Mouse (Mus musculus): ENCODE measurements around the gene 0610009B22Rik.
A peak's percentile ranks its signal among the peaks of the same experiment; 100 is the strongest.
"Not testable (repeated sequence)": the region's sequence is repeated elsewhere in the genome, so short reads cannot be mapped to it uniquely, and the experiment has no call there.

Gene 0610009B22Rik

GRCm38 (mm10) chr11:51688330-51689328 is at the start of gene 0610009B22Rik:
TSS of gene 0610009B22Rik (minus strand) at chr11:51688874.
- peak; percentile 100 for DNase-seq

GRCm38 (mm10) chr11:51734218-51734617 is 45.5 kb upstream of the 0610009B22Rik start:
- DNase-seq = not testable (repeated sequence)

- DNase-seq = no peak
These were observed 44.2 kb upstream of the 0610009B22Rik start for GRCm38 (mm10) chr11:51732883-51733282.

- DNase-seq = no peak
These were observed 32.4 kb upstream of the 0610009B22Rik start for GRCm38 (mm10) chr11:51721066-51721465.

- DNase-seq = no peak
These were observed 18.4 kb upstream of the 0610009B22Rik start for GRCm38 (mm10) chr11:51707080-51707479.

- no peak for DNase-seq
These were observed 17.8 kb upstream of the 0610009B22Rik start for GRCm38 (mm10) chr11:51706451-51706850.

- DNase-seq = no peak
These were observed 14.8 kb upstream of the 0610009B22Rik start for GRCm38 (mm10) chr11:51703379-51703998.

GRCm38 (mm10) chr11:51702831-51703230 is 14.2 kb upstream of the 0610009B22Rik start:
- DNase-seq = no peak

- no peak for DNase-seq
These were observed 6.3 kb upstream of the 0610009B22Rik start for GRCm38 (mm10) chr11:51694984-51695383.

- DNase-seq = not testable (repeated sequence)
These were observed 1.9 kb upstream of the 0610009B22Rik start for GRCm38 (mm10) chr11:51690597-51690996.

GRCm38 (mm10) chr11:51689343-51689742 is 669 bp upstream of the 0610009B22Rik start:
- DNase-seq = no peak

GRCm38 (mm10) chr11:51681976-51682374 is 6.7 kb downstream of the 0610009B22Rik start:
- no peak for DNase-seq

- DNase-seq = peak; percentile 89
These were observed 7.2 kb downstream of the 0610009B22Rik start for GRCm38 (mm10) chr11:51681324-51681975.

GRCm38 (mm10) chr11:51679466-51679865 is 9.2 kb downstream of the 0610009B22Rik start:
- no peak for DNase-seq

GRCm38 (mm10) chr11:51677737-51678418 is 10.8 kb downstream of the 0610009B22Rik start:
- DNase-seq = no peak

GRCm38 (mm10) chr11:51675386-51675785 is 13.3 kb downstream of the 0610009B22Rik start:
- no peak for DNase-seq

- DNase-seq = no peak
These were observed 15.4 kb downstream of the 0610009B22Rik start for GRCm38 (mm10) chr11:51673291-51673690.

- no peak for DNase-seq
These were observed 17.3 kb downstream of the 0610009B22Rik start for GRCm38 (mm10) chr11:51671376-51671775.

GRCm38 (mm10) chr11:51670846-51671245 is 17.8 kb downstream of the 0610009B22Rik start:
- DNase-seq = no peak

- DNase-seq = not testable (repeated sequence)
These were observed 23.9 kb downstream of the 0610009B22Rik start for GRCm38 (mm10) chr11:51664747-51665146.

- no peak for DNase-seq
These were observed 26.0 kb downstream of the 0610009B22Rik start for GRCm38 (mm10) chr11:51662632-51663031.

GRCm38 (mm10) chr11:51661867-51662365 is 26.8 kb downstream of the 0610009B22Rik start:
- DNase-seq = no peak
